Comparison of ENCODE assay signal across 14 mouse cellular contexts in the genomic region with DNA sequence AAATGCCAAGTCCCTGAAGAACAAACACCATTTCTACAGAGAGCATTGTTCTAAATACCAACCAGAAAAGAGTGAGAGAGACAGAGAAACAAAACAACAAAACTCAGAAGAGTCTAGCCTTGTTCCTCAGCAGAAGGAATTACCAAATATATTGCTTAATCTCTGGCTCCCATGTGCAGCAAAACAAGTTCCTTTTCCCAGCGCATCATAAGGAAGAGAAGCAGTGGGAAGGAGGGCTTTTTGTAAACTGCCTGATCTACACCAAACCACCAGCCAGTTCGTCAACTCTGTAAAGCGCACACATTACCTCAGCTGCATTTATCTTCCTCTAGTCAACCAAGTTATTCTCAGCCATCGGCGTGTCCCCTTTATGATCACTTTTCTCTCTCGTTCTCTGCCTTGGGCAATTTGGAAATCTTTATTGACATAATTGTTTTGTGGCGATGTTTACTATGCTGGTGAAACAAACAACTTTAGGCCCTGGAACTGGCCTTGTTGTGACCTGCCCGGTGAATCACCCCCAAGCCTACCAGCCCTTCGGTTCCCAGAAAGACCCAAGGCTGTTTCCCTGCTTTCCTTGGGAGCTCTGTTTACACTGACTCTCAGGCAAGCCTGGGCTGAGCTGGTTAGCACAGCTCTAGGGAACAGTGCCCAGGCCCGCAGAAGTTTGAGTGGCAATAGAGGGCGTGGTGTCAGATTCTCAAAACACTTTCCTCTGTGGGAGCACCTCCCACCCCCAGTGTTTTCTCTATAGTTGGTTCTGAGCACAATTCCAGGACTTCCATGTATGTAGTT. TPM values are rescaled to one million over a fixed set of nuclear protein-coding genes. Genes with fewer than 3 reads are reported as not detected.
DNase-seq lines count a peak whose midpoint lies in the region; ATAC-seq and TF ChIP-seq lines count a peak whose summit lies in the region.
"Had no signal": no experiment of that assay in that cellular context is flagged by ENCODE, and none has a peak within 500 bp of the region (broad histone marks: within the 10 kb centered on the region; RNA-seq: fewer than 3 reads in every experiment).

No protein-coding gene starts in this region.

- DNase-seq in kidney, adult 2 months, result no peak
- DNase-seq in ZHBTc4 (ENCODE audit: low read depth, low spot score), result peak; percentile 57
- DNase-seq in hindbrain, embryonic 11.5 days (ENCODE audit: low spot score), result no peak
- DNase-seq in retina, postnatal 1 day, result no peak
- no peak for DNase-seq in layer of hippocampus, adult 9-10 months (ENCODE audit: low spot score)
- DNase-seq: cerebellum, adult 18-20 months; thymus, adult 2 months had no signal

- no peaks in the 10 kb centered on the region for H3K4me1 ChIP-seq in kidney, adult 2 months (ENCODE audit: control insufficient read depth, insufficient read depth, low read length)
- no peaks in the 10 kb centered on the region for H3K4me1 ChIP-seq in kidney, embryonic 14.5 days (ENCODE audit: control insufficient read depth, insufficient read depth, low read length)
- peaks cover 20% of the 10 kb centered on the region; the same call in 1 of the 2 replicates for H3K4me1 ChIP-seq in small intestine, adult 2 months (ENCODE audit: control insufficient read depth, insufficient read depth, insufficient read length, low read length)
- H3K4me1 ChIP-seq in hindbrain, embryonic 11.5 days (replicated peaks; ENCODE audit: control insufficient read depth, insufficient read depth, low read length), result no peaks in the 10 kb centered on the region
- H3K4me1 ChIP-seq: liver, embryonic 15.5 days had no signal

- no peak for TF ChIP-seq CTCF in kidney, adult 2 months (conservative IDR thresholded peaks at IDR 0.05; ENCODE audit: insufficient read depth, insufficient read length, low read depth, low read length)
- TF ChIP-seq CTCF in small intestine, adult 2 months (IDR thresholded peaks at IDR 0.05; ENCODE audit: extremely low read depth, insufficient read length, insufficient replicate concordance, low read depth, low read length), result no peak

- no peaks in the 10 kb centered on the region for H3K27me3 ChIP-seq in kidney, adult 2 months (replicated peaks; ENCODE audit: control insufficient read depth, insufficient read depth, low read length)
- H3K27me3 ChIP-seq in kidney, embryonic 14.5 days (ENCODE audit: control insufficient read depth, insufficient read depth, low read length), result no peaks in the 10 kb centered on the region
- H3K27me3 ChIP-seq in small intestine, adult 2 months (ENCODE audit: control insufficient read depth, insufficient read depth, low read length), result no peaks in the 10 kb centered on the region
- no peaks in the 10 kb centered on the region for H3K27me3 ChIP-seq in hindbrain, embryonic 11.5 days (ENCODE audit: control insufficient read depth, insufficient read depth, low read length)
- H3K27me3 ChIP-seq: hindbrain, embryonic 12.5 days; liver, embryonic 15.5 days; midbrain, embryonic 13.5 days had no signal

- ATAC-seq in kidney, embryonic 14.5 days (ENCODE audit: low FRiP score, low TSS enrichment), result no peak
- peak; percentile 56 for ATAC-seq in granulocyte monocyte progenitor cell, adult 5-6 weeks (replicated peaks; ENCODE audit: poor library complexity, severe bottlenecking)
- no peak for ATAC-seq in hindbrain, embryonic 11.5 days (ENCODE audit: low FRiP score)
- ATAC-seq: midbrain, embryonic 13.5 days had no signal

- H3K4me3 ChIP-seq in kidney, adult 2 months (ENCODE audit: insufficient read depth, low read depth, low read length), result no peak overlapping the region
- H3K4me3 ChIP-seq in kidney, embryonic 14.5 days (ENCODE audit: low read length), result no peak overlapping the region
- H3K4me3 ChIP-seq in small intestine, adult 2 months (ENCODE audit: low read depth, low read length), result no peak overlapping the region
- no peak overlapping the region for H3K4me3 ChIP-seq in hindbrain, embryonic 11.5 days (ENCODE audit: low read depth, low read length)
- H3K4me3 ChIP-seq: hindbrain, embryonic 12.5 days; left cerebral cortex, adult 2 months; liver, embryonic 15.5 days; midbrain, embryonic 13.5 days had no signal

- H3K4me2 ChIP-seq in kidney, embryonic 14.5 days (replicated peaks; ENCODE audit: low read depth, low read length), result no peak overlapping the region
- no peak overlapping the region for H3K4me2 ChIP-seq in hindbrain, embryonic 11.5 days (replicated peaks; ENCODE audit: low read depth, low read length)
- H3K4me2 ChIP-seq: hindbrain, embryonic 12.5 days; liver, embryonic 15.5 days; midbrain, embryonic 13.5 days had no signal

- H3K36me3 ChIP-seq in kidney, adult 2 months (ENCODE audit: control insufficient read depth, insufficient read depth, low read length), result no peaks in the 10 kb centered on the region
- H3K36me3 ChIP-seq in kidney, embryonic 14.5 days (ENCODE audit: control insufficient read depth, insufficient read depth, low read length), result no peaks in the 10 kb centered on the region
- no peaks in the 10 kb centered on the region for H3K36me3 ChIP-seq in small intestine, adult 2 months (ENCODE audit: control insufficient read depth, insufficient read depth, low read length)
- H3K36me3 ChIP-seq in hindbrain, embryonic 11.5 days (ENCODE audit: control insufficient read depth, insufficient read depth, low read length), result no peaks in the 10 kb centered on the region
- H3K36me3 ChIP-seq: hindbrain, embryonic 12.5 days; liver, embryonic 15.5 days; midbrain, embryonic 13.5 days had no signal

- H3K9me3 ChIP-seq in kidney, embryonic 14.5 days (ENCODE audit: control insufficient read depth, low read length), result no peaks in the 10 kb centered on the region
- no peaks in the 10 kb centered on the region for H3K9me3 ChIP-seq in hindbrain, embryonic 11.5 days (ENCODE audit: control insufficient read depth, low read length)
- H3K9me3 ChIP-seq: hindbrain, embryonic 12.5 days; liver, embryonic 15.5 days; midbrain, embryonic 13.5 days had no signal

- 87% methylated on average over 11 of the region's 11 CpGs for WGBS in kidney, adult 2 months
- WGBS in kidney, embryonic 14.5 days, result 83% methylated on average over 11 of the region's 11 CpGs
- WGBS in small intestine, adult 2 months, result 75% methylated on average over 11 of the region's 11 CpGs
- WGBS in hindbrain, embryonic 11.5 days, result 85% methylated on average over 11 of the region's 11 CpGs

- no peak overlapping the region for H3K9ac ChIP-seq in kidney, embryonic 14.5 days (ENCODE audit: low read depth, low read length)
- H3K9ac ChIP-seq in hindbrain, embryonic 11.5 days (ENCODE audit: low read depth, low read length), result no peak overlapping the region
- H3K9ac ChIP-seq: hindbrain, embryonic 12.5 days; liver, embryonic 15.5 days; midbrain, embryonic 13.5 days had no signal

- no peak for TF ChIP-seq POLR2A in kidney, adult 2 months (IDR thresholded peaks at IDR 0.05; ENCODE audit: low read depth, low read length)
- no peak for TF ChIP-seq POLR2A in small intestine, adult 2 months (IDR thresholded peaks at IDR 0.05; ENCODE audit: low read depth, low read length)

- H3K27ac ChIP-seq in kidney, adult 2 months (ENCODE audit: insufficient read depth, low read depth, low read length), result peak overlapping the region; percentile 53; the same call in 1 of the 2 replicates
- no peak overlapping the region for H3K27ac ChIP-seq in kidney, embryonic 14.5 days (ENCODE audit: low read depth, low read length)
- H3K27ac ChIP-seq in small intestine, adult 2 months (ENCODE audit: insufficient read depth, low read depth, low read length), result peak overlapping the region; percentile 60
- no peak overlapping the region for H3K27ac ChIP-seq in hindbrain, embryonic 11.5 days (ENCODE audit: low read depth, low read length)
- H3K27ac ChIP-seq: hindbrain, embryonic 12.5 days; left cerebral cortex, adult 2 months; liver, embryonic 15.5 days; midbrain, embryonic 13.5 days had no signal

RNA-seq across cellular contexts. Expression of a gene that starts 34.8 kb away (rescaled TPM):
- polyA plus RNA-seq in kidney, adult 2 months (2012; rRNA removed), result 73.3 and 76.5 TPM in 2 replicates
- 40.9 and 52.1 TPM in 2 replicates for polyA plus RNA-seq in kidney, embryonic 14.5 days (2014; fragmentation: Nextera tagmentation; extraction: Ambion mirVana)
- total RNA-seq in granulocyte monocyte progenitor cell, adult 5-6 weeks (2014; fragmentation: Nextera tagmentation), result 1.2 and 8.2 TPM in 2 replicates
- 8.5 and 12.6 TPM in 2 replicates for total RNA-seq in granulocyte monocyte progenitor cell, adult 5-6 weeks (2017)
- polyA plus RNA-seq in small intestine, adult 2 months (2012; rRNA removed), result 30.3 and 44.9 TPM in 2 replicates
- 24.6 and 25.6 TPM in 2 replicates for polyA plus RNA-seq in hindbrain, embryonic 11.5 days (2014; fragmentation: Nextera tagmentation; extraction: Ambion mirVana)

Comparison
In these comparisons a context has a peak if more than half of its experiments do, and no peak if none do; other contexts are left out.
1. H3K27ac ChIP-seq: peak in kidney, adult 2 months (single experiment) and small intestine, adult 2 months (single experiment); none in kidney, embryonic 14.5 days (single experiment) and hindbrain, embryonic 11.5 days (single experiment).